Mouse (Mus musculus) ZHBTc4 (cell line): ENCODE measurements around the gene Ndufb8.
A peak's percentile ranks its signal among the peaks of the same experiment; 100 is the strongest.

Experiments
- DNase-seq: peaks from one replicate; pipeline ENCODE4 v3.0.0-alpha.2; 2011; ENCODE audit warnings: low read depth, low spot score

The Ndufb8 gene

DNA sequence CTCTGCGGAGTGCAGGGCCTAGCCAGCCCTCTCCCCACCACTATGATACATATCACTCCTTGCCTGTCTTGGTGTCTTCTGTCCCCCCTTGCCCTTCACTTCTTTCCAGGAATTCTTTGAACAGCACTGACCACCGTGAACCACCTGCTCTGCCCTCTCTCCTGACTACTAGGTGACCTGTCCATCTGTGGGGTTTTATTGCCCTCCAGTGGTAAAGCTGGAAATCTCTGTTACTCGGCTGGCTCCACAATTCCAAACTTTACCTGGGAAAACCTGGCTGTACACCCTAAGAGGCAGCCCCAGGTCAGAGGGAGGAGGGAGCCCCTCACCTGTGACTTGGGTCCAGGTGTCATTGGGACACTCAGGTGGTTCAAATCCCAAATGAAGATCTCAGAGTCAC is 19.9 kb downstream of the Ndufb8 start:
- DNase-seq, result no peak

DNA sequence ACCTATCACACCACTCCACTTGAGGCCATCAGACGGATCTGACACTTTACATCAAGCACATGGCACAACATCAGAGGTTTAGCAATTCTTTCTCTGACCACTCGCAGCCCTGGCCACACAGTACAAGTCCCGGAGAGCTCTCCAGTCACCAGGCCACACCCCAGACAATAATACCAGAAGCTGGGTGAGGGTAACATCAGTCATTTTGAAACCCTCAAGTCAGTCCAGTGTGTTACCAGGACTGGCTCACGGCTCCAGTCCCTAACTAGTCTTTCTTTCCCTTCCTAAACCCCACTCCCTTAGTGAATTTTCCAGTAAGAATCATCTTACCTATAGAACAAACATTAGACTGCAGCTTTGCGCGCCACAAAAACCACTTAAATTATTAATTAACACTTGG is 25.2 kb downstream of the Ndufb8 start:
- no peak for DNase-seq

DNA sequence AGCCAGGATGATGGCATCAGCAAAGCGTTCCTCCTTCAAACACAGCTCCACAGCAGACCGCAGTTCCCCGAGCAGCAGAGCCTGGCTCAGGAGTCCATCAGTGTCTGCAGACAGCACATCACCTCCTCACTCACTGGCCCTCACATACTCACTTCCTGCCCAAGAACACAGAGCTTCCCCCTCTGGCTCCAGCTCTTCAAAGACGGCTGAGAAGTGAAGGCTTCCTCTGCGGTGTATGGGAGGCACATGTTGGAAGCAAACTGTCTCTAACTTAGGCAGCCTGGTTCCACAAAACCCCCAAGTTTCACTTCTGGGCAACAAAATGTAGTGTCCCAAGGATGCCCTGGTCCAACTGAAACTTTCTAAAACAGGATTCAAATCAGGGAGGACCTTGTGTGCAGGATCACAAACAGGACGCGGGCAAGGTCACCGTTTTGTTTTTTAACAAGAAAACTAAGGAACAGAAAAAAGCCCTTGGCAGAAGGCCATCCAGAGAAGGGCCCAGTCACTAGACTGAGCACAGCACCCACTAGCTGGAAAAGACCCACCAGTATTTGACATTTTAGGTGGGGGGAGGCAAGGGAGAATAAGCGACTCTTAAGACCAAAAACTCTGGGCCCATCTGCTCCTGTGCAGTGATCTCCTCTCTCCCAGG is 29.6 kb downstream of the Ndufb8 start:
- DNase-seq, result no peak

DNA sequence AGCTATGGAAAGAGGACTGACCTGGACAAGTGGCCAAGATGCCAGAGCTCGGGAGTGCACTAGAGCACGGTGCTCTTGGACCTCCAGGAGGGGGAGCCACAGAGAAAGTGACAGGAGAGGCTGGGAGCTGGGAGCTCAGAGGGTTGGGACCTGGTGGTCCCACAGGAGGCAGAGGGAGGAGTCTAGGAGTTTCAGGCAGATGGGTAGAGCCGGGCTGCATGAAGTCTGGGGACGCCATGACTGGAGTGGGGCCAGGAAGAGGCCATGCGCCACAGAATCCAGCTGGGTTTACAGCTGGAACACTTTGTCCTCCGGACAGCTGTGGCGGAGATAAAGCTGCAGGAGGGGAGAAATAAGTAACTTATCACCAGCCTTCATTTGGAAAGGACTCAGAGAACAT is 36.1 kb downstream of the Ndufb8 start:
- DNase-seq, result peak; percentile 83

DNA sequence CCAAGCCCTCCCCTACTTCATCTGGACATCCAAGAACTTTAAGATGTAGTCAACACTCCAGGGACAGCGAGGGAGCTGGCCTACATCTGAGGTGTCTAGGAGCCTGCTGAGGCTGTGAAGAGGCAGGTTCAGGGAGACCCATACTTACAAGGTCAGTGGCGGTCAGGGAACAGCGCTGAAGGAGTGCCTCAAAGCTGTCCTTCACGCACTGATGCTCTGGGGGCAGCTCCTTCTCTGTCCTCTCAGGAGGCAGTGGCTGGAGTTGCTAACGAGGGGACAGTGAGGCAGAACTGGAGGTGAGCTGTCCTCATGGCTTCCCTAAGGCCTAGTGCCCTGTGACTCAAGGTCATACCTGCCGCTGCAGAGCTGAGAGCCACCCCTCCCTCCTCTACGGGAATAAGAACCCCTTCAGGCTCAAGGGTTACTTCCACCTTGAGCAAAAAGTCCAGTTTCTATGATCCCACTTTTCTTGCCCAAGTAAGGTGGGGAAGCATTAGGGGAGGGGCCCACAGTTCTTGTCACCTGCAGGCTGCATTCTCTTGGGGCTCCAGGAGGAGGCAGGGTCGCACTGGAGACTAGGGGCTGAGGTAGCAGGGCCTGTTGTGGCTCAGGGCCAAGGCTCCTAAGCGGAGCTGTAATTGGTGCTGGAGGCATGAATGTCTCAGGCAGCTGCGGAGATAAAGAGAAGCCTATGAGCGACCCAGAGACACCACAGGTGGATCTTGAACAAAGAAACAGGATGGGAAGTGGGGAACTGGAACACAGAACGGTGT is 37.1 kb downstream of the Ndufb8 start:
- peak; percentile 87 for DNase-seq

GRCm38 (mm10) chr19:44515769-44516168 is 39.5 kb downstream of the Ndufb8 start:
- DNase-seq, result no peak

DNA sequence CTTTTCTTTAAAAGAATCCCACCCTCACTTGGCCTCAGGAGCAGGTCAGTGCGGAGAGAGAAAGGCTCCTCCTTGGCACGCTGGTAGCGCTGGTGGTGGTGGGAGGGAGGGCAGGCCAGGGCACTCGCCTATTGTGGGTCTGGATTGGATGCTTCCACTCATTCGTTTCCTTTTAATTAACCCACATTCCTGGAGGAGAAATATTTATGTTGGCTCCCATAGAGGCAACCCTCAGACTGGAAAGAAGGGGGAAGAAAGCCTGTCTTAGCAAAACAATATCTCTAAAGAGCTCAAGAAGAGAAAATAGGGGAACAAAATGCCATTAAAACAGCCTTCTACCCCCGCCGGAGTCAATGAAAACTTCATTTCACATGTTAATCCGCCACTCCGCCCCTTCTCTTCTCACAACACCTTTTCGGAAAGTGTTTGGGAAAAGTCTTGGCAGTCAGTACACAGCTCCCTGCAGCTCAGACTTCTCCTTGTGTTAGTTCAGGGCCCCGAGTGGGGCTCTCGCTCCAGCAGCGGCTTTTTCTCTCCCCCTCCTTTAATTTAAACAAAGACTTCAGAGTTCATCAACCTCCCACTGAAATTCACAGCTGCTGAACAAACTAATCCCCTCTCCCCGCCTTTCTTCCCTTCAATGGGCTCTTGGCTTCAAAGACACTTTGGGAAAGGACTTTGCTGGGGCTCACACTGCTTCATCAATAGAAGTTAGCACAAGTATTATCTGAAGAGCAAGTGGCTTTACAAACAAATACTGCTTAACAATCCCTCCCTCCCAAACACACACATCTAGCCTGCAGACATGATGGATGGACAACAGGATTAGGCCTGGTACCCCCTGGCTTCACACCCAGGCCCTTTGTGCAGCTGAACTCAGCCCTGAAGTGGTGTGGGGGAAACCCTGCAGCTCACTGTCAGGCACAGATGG is 40.5 kb downstream of the Ndufb8 start:
- DNase-seq, result no peak

DNA sequence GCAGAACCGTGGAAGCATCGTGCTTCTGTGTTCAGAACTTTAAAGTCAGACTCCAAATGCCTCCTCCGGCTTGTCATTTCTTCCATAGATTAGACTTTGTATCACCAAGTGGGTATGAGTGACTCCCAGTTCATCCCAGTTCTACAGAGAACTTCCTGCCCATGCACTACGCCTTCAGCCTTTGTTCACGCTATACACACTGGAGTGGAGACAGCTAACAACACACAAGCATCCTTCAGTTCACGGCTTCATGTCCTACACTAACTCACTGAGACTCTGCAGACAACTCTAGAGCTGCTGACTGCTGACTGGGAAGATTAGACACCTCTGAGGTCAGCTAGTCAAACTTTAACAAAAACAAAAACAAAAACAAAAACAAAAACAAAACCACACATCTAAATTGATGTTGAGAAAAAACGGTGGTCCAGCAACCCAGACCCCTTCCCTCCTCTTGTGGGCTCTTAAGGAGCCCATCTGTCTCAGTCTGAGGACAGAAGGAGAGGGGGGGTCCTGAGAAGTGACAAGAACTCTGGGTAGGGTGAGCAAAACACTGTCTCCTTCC is 41.2 kb downstream of the Ndufb8 start:
- no peak for DNase-seq

DNA sequence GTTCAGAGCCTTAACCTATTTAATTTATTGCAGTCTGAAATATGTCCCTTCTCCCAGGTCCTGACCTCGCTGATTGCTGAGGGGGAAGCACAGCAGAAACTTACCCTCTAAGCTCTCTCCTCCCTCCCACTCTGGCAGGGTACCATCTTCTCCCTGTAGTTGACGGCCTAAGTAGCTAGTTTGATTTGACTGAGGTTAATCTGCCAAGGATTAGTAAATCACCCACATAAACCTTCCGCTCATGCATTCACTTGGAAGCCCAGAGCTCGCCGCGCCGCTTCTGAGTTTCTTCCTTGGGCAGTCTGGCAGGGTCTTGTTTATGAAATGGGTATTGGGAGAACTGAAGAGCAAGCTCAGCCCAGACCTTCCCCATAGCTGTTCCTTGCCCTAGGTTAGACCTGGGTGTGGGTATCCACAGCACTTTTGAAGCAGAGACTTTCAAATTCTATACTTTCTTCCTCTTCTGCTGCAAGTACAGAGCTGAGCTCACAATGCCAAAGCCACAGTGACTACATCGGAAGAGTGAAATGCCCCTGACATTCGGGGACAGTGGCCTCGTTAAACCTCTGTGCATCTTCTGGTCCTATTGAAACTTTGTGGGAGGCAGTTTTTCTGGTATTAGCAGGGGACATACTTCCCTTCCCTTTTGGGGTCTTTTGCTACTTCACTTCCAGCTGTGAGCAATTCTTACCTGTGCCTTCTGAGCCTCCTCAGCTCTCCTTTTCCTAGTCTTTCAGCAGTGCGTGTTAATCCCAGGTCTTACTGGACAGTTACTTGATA is 42.0 kb downstream of the Ndufb8 start:
- DNase-seq, result no peak

- no peak for DNase-seq
Observed at GRCm38 (mm10) chr19:44512601-44513000, 42.6 kb downstream of the Ndufb8 start.

GRCm38 (mm10) chr19:44511451-44512231 is 43.6 kb downstream of the Ndufb8 start:
- peak; percentile 57 for DNase-seq

DNA sequence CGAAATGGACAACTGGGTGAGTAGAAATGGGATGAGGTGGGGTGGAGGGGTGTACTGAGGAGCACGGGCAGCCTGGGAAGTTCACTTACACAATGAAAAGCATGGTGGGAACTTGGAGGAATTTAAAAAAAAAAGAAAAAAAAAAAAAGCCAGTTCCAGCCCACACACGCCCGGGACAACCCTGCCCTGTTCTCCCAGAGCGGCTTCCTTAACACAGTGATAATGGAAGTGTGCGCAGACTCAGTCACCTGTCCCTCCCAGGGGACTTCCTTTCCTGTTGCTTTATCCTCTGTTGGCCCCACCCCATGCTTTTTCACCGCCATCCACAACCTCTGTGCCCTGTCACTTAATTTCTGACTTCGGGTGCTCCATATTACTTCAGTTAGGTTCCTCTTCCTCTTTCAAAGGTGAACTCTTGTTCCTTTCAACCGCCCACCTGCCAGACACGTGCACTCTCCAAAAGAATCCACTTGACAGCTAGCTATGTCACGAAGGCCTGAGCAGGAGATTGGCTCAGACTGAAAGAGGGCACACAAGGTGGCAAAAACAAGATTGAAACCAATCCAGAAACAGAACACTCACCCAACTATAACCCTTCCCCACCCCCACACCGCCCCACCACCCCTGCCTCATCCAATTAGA is 44.6 kb downstream of the Ndufb8 start:
- peak; percentile 33 for DNase-seq

GRCm38 (mm10) chr19:44502741-44503140 is 52.5 kb downstream of the Ndufb8 start:
- no peak for DNase-seq

GRCm38 (mm10) chr19:44501925-44502324 is 53.3 kb downstream of the Ndufb8 start:
- no peak for DNase-seq

GRCm38 (mm10) chr19:44500240-44500639 is 55.0 kb downstream of the Ndufb8 start:
- no peak for DNase-seq

GRCm38 (mm10) chr19:44498936-44499335 is 56.3 kb downstream of the Ndufb8 start:
- no peak for DNase-seq
